Mouse (Mus musculus): Measurements from ENCODE around the gene Tmprss4.
A peak's percentile ranks its signal among the peaks of the same experiment; 100 is the strongest.

The Tmprss4 gene

DNA sequence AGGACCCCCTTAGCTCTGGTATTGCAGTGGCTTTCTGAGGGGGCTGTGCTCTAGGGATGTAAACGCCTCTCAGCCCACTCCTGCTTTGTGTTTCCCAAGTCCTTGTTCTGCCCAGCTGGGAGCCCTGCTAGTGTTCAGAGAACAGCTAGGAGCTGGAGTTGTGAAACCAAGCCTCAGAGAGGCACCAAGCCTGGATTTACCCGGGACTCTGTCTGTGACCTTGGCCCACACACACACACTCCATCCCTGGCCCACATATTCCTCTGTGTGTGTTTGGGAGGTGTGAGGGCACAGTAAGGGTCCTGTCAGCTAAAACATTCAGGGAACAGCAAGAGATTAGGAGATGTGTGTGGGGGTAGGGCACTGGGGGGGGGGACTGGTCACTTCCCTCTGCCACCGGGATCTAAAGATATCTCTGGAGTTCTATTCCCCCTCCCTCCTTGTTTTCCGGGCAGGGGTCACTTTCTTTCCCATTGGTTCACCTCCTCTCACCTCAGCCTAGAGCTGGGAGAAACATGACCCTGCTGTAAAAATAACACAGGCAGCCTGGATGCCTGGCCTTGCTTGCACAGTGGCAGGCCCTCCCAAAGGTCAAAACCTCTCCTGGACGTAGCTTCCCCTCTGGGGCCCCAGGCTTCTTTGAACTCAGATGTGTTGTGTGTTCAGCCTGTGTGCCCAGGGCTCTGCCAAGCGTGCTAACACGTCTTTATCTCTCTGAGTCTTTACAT is 67.3 kb downstream of the Tmprss4 start:
- DNase-seq (ENCODE audit: low spot score): no peak

DNA sequence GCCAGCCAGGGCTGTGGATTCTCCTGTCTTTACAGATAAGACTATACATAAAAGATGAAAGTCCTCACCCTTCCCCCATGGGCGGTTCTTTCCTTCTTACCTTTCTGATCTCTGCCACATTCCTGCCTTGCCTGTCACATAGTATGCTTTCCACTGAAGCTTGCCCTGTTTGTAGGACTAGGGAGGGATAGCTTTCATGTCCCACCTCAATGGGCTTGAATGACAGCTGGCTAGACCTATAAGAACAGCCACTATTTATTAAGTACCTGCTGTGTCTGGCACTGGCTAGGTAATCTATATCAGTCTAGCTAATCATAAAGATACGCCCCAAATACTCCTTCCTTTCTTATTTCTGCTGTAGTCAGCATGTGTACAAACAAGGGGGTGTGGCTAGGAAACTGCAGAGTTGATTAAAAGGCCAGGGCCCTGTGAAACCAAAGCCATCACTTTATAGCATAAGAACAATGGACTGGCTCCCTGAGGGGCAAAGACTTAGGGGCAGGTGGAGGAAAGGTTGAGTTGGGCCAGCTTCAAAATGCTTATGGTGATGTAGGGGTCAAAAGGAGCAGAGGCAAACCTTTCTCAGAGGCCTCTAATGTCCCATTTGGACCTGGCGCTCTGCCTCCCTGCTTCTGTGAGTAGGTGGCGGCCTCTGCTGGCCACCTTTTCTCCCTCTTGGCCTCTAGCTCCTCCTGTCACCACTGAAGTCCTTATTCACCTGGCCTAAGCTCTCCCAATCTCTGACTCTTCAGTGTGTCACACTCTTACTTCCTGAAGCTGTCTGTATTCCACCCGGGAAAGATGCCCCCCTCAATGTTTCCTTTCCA is 70.2 kb downstream of the Tmprss4 start:
- peak; percentile 22 for DNase-seq (ENCODE audit: low spot score)

DNA sequence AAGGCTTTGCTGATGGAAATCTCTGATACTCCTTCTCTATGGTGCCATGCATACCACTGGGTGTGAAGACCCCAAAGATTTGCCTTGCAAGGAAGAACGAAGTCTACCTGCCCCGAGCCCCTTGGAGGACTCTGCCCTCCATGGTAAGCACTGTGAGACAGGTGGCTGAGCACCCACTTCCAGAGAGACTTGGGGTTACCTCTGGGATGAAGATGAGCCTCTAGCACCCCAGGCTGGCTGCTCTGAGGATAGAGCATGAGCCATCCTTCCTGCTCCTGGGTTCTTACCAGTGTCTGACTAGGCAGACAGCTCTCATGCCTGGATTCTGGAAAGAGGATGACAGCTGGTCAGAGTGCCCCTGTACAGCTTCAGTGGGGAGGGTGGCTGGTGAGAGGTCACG is 73.8 kb downstream of the Tmprss4 start:
- no peak for DNase-seq (ENCODE audit: low spot score)

DNA sequence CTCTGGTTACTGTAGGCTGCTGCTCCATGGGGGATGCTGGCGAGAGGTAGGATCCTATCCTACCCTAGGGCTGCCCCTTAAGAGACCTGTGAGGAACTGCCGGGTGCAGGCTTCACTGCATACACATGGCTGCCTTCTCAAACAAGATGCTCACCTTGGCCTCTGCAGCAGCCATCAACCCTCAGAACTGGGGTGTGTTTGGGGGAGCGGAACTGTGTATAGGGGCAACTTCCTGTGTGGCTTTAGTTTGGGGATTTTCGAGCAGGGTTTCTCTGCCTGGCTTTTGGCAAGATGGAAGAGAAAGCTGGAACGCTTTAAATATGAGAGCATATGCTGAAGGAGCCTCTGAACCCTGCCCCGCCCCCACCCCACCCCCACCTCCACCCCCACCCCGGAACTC is 77.0 kb downstream of the Tmprss4 start:
- no peak for DNase-seq (ENCODE audit: low spot score)

DNA sequence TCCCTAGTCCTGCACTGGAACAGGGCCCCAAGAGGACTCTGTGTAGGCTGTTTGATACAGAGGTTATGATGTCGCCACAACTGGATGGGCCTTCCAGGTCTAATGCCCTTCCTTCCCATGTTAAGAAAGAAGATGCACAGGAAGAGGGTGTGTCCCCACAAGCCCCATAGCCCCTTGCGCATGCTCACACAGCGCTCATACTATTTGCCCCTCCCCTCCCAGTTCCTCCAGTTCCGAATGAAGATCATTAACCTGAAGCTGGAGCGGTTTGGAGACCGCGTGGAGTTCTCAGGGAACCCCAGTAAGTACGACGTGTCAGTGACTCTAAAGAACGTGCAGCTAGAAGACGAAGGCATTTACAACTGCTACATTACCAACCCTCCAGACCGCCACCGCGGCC is 78.7 kb downstream of the Tmprss4 start:
- no peak for DNase-seq (ENCODE audit: low spot score)
